ENCODE assay signal across 8 mouse cellular contexts in genomic region chr19:4191528-4192250, GRCm38 (mm10). TPM values are rescaled to one million over a fixed set of nuclear protein-coding genes. Genes with fewer than 3 reads are reported as not detected.
DNase-seq lines count a peak whose midpoint lies in the region; ATAC-seq and TF ChIP-seq lines count a peak whose summit lies in the region.

Gene Ppp1ca, plus strand, starts transcription at chr19:4192065.

- H3K9me3 ChIP-seq in CH12.LX (replicated peaks; ENCODE audit: low read length), result no peaks in the 10 kb centered on the region
- no peaks in the 10 kb centered on the region for H3K9me3 ChIP-seq in forebrain, embryonic 11.5 days (ENCODE audit: control insufficient read depth, low read length)
- no peaks in the 10 kb centered on the region for H3K9me3 ChIP-seq in heart, embryonic 16.5 days (replicated peaks; ENCODE audit: control insufficient read depth, low read length)
- no peaks in the 10 kb centered on the region for H3K9me3 ChIP-seq in liver, embryonic 16.5 days (replicated peaks; ENCODE audit: control insufficient read depth, low read length)
- H3K9me3 ChIP-seq in neural tube, embryonic 13.5 days, result no peaks in the 10 kb centered on the region

- H3K36me3 ChIP-seq in CH12.LX (replicated peaks in 1 of 2; ENCODE audit: control insufficient read depth in 1 of 2, insufficient read depth in 1 of 2, low read length in 1 of 2), result peaks cover 46 to 63% of the 10 kb centered on the region in 2 experiments
- H3K36me3 ChIP-seq in forebrain, embryonic 11.5 days (ENCODE audit: control insufficient read depth, insufficient read depth, low read length), result peaks cover 14% of the 10 kb centered on the region
- H3K36me3 ChIP-seq in heart, embryonic 16.5 days (ENCODE audit: control insufficient read depth, insufficient read depth), result peaks cover 30% of the 10 kb centered on the region
- peaks cover 24% of the 10 kb centered on the region for H3K36me3 ChIP-seq in liver, embryonic 16.5 days (ENCODE audit: control insufficient read depth, insufficient read depth)
- peaks cover 36% of the 10 kb centered on the region for H3K36me3 ChIP-seq in neural tube, embryonic 13.5 days
- no peaks in the 10 kb centered on the region for H3K36me3 ChIP-seq in testis, adult 2 months (ENCODE audit: control insufficient read depth, insufficient read depth, low read length)

- in situ Hi-C loops in CH12.LX (cut with MboI; ENCODE audit: low pct_ligation_motif_present, low pct_unique_long_range_greater_than_20kb, low sequenced_read_pairs), result no loop called here

- ATAC-seq in forebrain, embryonic 11.5 days (replicated peaks; ENCODE audit: low FRiP score), result peak; percentile 94
- peak; percentile 92 for ATAC-seq in heart, embryonic 16.5 days (replicated peaks; ENCODE audit: extremely low read depth, insufficient read depth, low FRiP score)
- ATAC-seq in liver, embryonic 16.5 days (ENCODE audit: low read depth), result peak; percentile 94
- ATAC-seq in neural tube, embryonic 13.5 days (ENCODE audit: low read depth), result peak; percentile 90

- TF ChIP-seq CTCF in CH12.LX (conservative IDR thresholded peaks at IDR 0.05 in 1 of 2, IDR thresholded peaks at IDR 0.05 in 1 of 2; ENCODE audit: low read depth in 2 of 2, low read length in 2 of 2), result peak in 1 of 2 experiments; percentile 73; a peak in 2 of 4 replicates
- TF ChIP-seq CTCF in testis, adult 2 months (IDR thresholded peaks at IDR 0.05; ENCODE audit: control insufficient read depth, insufficient read depth, insufficient replicate concordance, low read depth, low read length), result peak; percentile 62

- peak; percentile 94 for DNase-seq in CH12.LX (ENCODE audit: extremely low read depth)
- peak; percentile 92 for DNase-seq in c-Kit-positive CD71-positive TER-119-negative erythroid progenitor cells, embryonic 14.5 days (ENCODE audit: low read depth)
- peak; percentile 99 for DNase-seq in forebrain, embryonic 11.5 days (ENCODE audit: low spot score)
- DNase-seq in kidney, postnatal 36 days, result peak; percentile 95 to 99

- peak within 1 kb of the TSS; percentile 74 for H3K9ac ChIP-seq in CH12.LX (ENCODE audit: insufficient read depth, low read depth)
- peak within 1 kb of the TSS; percentile 97 for H3K9ac ChIP-seq in forebrain, embryonic 11.5 days (ENCODE audit: low read length)
- H3K9ac ChIP-seq in heart, embryonic 16.5 days (ENCODE audit: low read length), result peak within 1 kb of the TSS; percentile 99
- peak within 1 kb of the TSS; percentile 98 for H3K9ac ChIP-seq in liver, embryonic 16.5 days (ENCODE audit: low read depth, low read length)
- H3K9ac ChIP-seq in neural tube, embryonic 13.5 days, result peak within 1 kb of the TSS; percentile 99

- peaks cover 46% of the 10 kb centered on the region for H3K79me2 ChIP-seq in CH12.LX (replicated peaks; ENCODE audit: control insufficient read depth, extremely low read depth, insufficient read depth, poor library complexity, severe bottlenecking)

- peak; percentile 22 for TF ChIP-seq RAD21 in CH12.LX (IDR thresholded peaks at IDR 0.05; ENCODE audit: low read depth, low read length)

- peak within 1 kb of the TSS; percentile 86 to 89 (median 87) for H3K4me3 ChIP-seq in CH12.LX (replicated peaks in 1 of 3; ENCODE audit: low read depth in 2 of 3, low read length in 2 of 3, poor library complexity in 1 of 3)
- peak within 1 kb of the TSS; percentile 89 for H3K4me3 ChIP-seq in forebrain, embryonic 11.5 days (ENCODE audit: low read depth, low read length)
- H3K4me3 ChIP-seq in heart, embryonic 16.5 days (ENCODE audit: low read length), result peak within 1 kb of the TSS; percentile 95
- H3K4me3 ChIP-seq in liver, embryonic 16.5 days (ENCODE audit: low read depth, low read length), result peak within 1 kb of the TSS; percentile 97
- peak within 1 kb of the TSS; percentile 97 for H3K4me3 ChIP-seq in neural tube, embryonic 13.5 days
- peak within 1 kb of the TSS; percentile 91 for H3K4me3 ChIP-seq in testis, adult 2 months (ENCODE audit: control insufficient read depth, low read depth, low read length)

- TF ChIP-seq EP300 in CH12.LX (IDR thresholded peaks at IDR 0.05; ENCODE audit: low read length), result peak; percentile 52; the same call in 1 of the 2 replicates

- H3K4me2 ChIP-seq in CH12.LX (ENCODE audit: insufficient read depth, low read depth, poor library complexity, severe bottlenecking), result peak within 1 kb of the TSS; percentile 70
- peak within 1 kb of the TSS; percentile 93 for H3K4me2 ChIP-seq in forebrain, embryonic 11.5 days (ENCODE audit: low read depth, low read length, severe bottlenecking)
- peak within 1 kb of the TSS; percentile 98 for H3K4me2 ChIP-seq in heart, embryonic 16.5 days (ENCODE audit: low read depth, low read length)
- H3K4me2 ChIP-seq in liver, embryonic 16.5 days (ENCODE audit: low read depth, low read length), result peak within 1 kb of the TSS; percentile 90
- H3K4me2 ChIP-seq in neural tube, embryonic 13.5 days, result peak within 1 kb of the TSS; percentile 93

- peak; percentile 87 for TF ChIP-seq POLR2A in CH12.LX (IDR thresholded peaks at IDR 0.05; ENCODE audit: low read depth, low read length)
- TF ChIP-seq POLR2A in testis, adult 2 months (IDR thresholded peaks at IDR 0.05; ENCODE audit: control insufficient read depth, low read depth, low read length), result peak; percentile 76

- dilution Hi-C loops in CH12.LX (cut with MboI; ENCODE audit: extremely low pct_ligation_motif_present, extremely low pct_unique_long_range_greater_than_20kb, low sequenced_read_pairs), result no loop called here

- no peaks in the 10 kb centered on the region for H3K27me3 ChIP-seq in CH12.LX (replicated peaks)
- no peaks in the 10 kb centered on the region for H3K27me3 ChIP-seq in forebrain, embryonic 11.5 days (ENCODE audit: control insufficient read depth, insufficient read depth, low read length)
- H3K27me3 ChIP-seq in heart, embryonic 16.5 days (ENCODE audit: control insufficient read depth, insufficient read depth, low read length), result no peaks in the 10 kb centered on the region
- no peaks in the 10 kb centered on the region for H3K27me3 ChIP-seq in liver, embryonic 16.5 days (ENCODE audit: control insufficient read depth, insufficient read depth, low read depth, low read length)
- H3K27me3 ChIP-seq in neural tube, embryonic 13.5 days, result no peaks in the 10 kb centered on the region
- H3K27me3 ChIP-seq in testis, adult 2 months (ENCODE audit: control insufficient read depth, insufficient read depth, low read length), result no peaks in the 10 kb centered on the region

- WGBS in forebrain, embryonic 11.5 days, result 7% methylated on average over 43 of the region's 47 CpGs
- 5% methylated on average over 42 of the region's 47 CpGs for WGBS in heart, embryonic 16.5 days
- WGBS in liver, embryonic 16.5 days (ENCODE audit: insufficient replicate concordance), result 3% methylated on average over 40 of the region's 47 CpGs
- 6% methylated on average over 34 of the region's 47 CpGs for WGBS in neural tube, embryonic 13.5 days

- H3K27ac ChIP-seq in CH12.LX (ENCODE audit: insufficient read depth, low read depth), result peak within 1 kb of the TSS; percentile 82
- peak within 1 kb of the TSS; percentile 71 for H3K27ac ChIP-seq in forebrain, embryonic 11.5 days (ENCODE audit: low read depth, low read length)
- peak within 1 kb of the TSS; percentile 96 for H3K27ac ChIP-seq in heart, embryonic 16.5 days (ENCODE audit: low read length)
- peak within 1 kb of the TSS; percentile 90 for H3K27ac ChIP-seq in liver, embryonic 16.5 days (ENCODE audit: low read length)
- peak within 1 kb of the TSS; percentile 95 for H3K27ac ChIP-seq in neural tube, embryonic 13.5 days (replicated peaks)
- peak within 1 kb of the TSS; percentile 75 for H3K27ac ChIP-seq in testis, adult 2 months (ENCODE audit: control insufficient read depth, insufficient read depth, low read depth, low read length)

- peaks cover 21 to 65% of the 10 kb centered on the region in 2 experiments for H3K4me1 ChIP-seq in CH12.LX (ENCODE audit: control insufficient read depth in 1 of 2, insufficient read depth in 2 of 2)
- H3K4me1 ChIP-seq in forebrain, embryonic 11.5 days (replicated peaks; ENCODE audit: control insufficient read depth, insufficient read depth, low read length), result peaks cover 10% of the 10 kb centered on the region
- peaks cover 39% of the 10 kb centered on the region for H3K4me1 ChIP-seq in heart, embryonic 16.5 days (ENCODE audit: control insufficient read depth, insufficient read depth, low read length)
- peaks cover 48% of the 10 kb centered on the region for H3K4me1 ChIP-seq in liver, embryonic 16.5 days (ENCODE audit: control insufficient read depth, low read depth, low read length)
- peaks cover 44% of the 10 kb centered on the region for H3K4me1 ChIP-seq in neural tube, embryonic 13.5 days (replicated peaks)
- peaks cover 11% of the 10 kb centered on the region for H3K4me1 ChIP-seq in testis, adult 2 months (ENCODE audit: control insufficient read depth, insufficient read depth, low read length)

TF ChIP-seq in CH12.LX, 34 proteins besides CTCF, POLR2A, EP300 and RAD21 (continues in another document):
- no peak for TF ChIP-seq E2F4 (IDR thresholded peaks at IDR 0.05; ENCODE audit: insufficient replicate concordance, low read depth, low read length)
- no peak for TF ChIP-seq RCOR1 (conservative IDR thresholded peaks at IDR 0.05; ENCODE audit: low read depth, low read length)
- peak; percentile 21; the same call in 1 of the 2 replicates for TF ChIP-seq SMC3 (IDR thresholded peaks at IDR 0.05; ENCODE audit: low read depth, low read length)
- TF ChIP-seq MAFK (IDR thresholded peaks at IDR 0.05; ENCODE audit: insufficient replicate concordance, low read length), result no peak
- no peak for TF ChIP-seq CHD2 (IDR thresholded peaks at IDR 0.05; ENCODE audit: low read length)
- TF ChIP-seq JUN (IDR thresholded peaks at IDR 0.05; ENCODE audit: insufficient read depth, low read depth, low read length), result no peak
- no peak for TF ChIP-seq ETS1 (conservative IDR thresholded peaks at IDR 0.05; ENCODE audit: low read depth, low read length)
- TF ChIP-seq POLR2AphosphoS2 (IDR thresholded peaks at IDR 0.05; ENCODE audit: low read depth, low read length), result peak; percentile 46
- peak; percentile 80; the same call in 1 of the 2 replicates for TF ChIP-seq ELF1 (IDR thresholded peaks at IDR 0.05; ENCODE audit: low read depth, low read length)
- no peak for TF ChIP-seq ZC3H11A (IDR thresholded peaks at IDR 0.05; ENCODE audit: low read depth, low read length)
- TF ChIP-seq HCFC1 (IDR thresholded peaks at IDR 0.05; ENCODE audit: low read depth, low read length), result peak; percentile 13; the same call in 1 of the 2 replicates
- TF ChIP-seq SIN3A (IDR thresholded peaks at IDR 0.05; ENCODE audit: low read length), result peak; percentile 72; the same call in 1 of the 2 replicates

RNA-seq across cellular contexts. Expression of gene Ppp1ca, which starts in this region (rescaled TPM):
- 502 and 585 TPM in 2 replicates for total RNA-seq in CH12.LX (2012; rRNA removed)
- total RNA-seq in CH12.LX (2014; rRNA removed), result 635 and 651 TPM in 2 replicates
- polyA plus RNA-seq in CH12.LX (2012; ENCODE audit: insufficient read length, low read depth), result 383 and 389 TPM in 2 replicates
- 856 and 864 TPM in 2 replicates for polyA plus RNA-seq in forebrain, embryonic 11.5 days (2014; fragmentation: Nextera tagmentation; extraction: Ambion mirVana)
- 813 and 866 TPM in 2 replicates for polyA plus RNA-seq in heart, embryonic 16.5 days (2015; fragmentation: Nextera tagmentation; extraction: Ambion mirVana)
- polyA plus RNA-seq in liver, embryonic 16.5 days (2015; fragmentation: Nextera tagmentation; extraction: Ambion mirVana), result 380 and 393 TPM in 2 replicates
- polyA plus RNA-seq in neural tube, embryonic 13.5 days (2015; fragmentation: Nextera tagmentation; extraction: Ambion mirVana), result 683 and 709 TPM in 2 replicates
- 48.8 and 49.8 TPM in 2 replicates for polyA plus RNA-seq in testis, adult 2 months (2012; rRNA removed)

Comparison
In these comparisons a context has a peak if more than half of its experiments do, and no peak if none do; other contexts are left out.
1. Peak in every context shown above with its lines: DNase-seq, ATAC-seq, H3K4me3 ChIP-seq and H3K27ac ChIP-seq.